Mouse (Mus musculus) CH12.LX (cell line): Measurements from ENCODE around the gene Ccdc80.

Source experiments
- CHD2 ChIP-seq: IDR thresholded peaks from 2 replicates; pipeline ENCODE4 v1.6.1; 2011; ENCODE audit warnings: low read length, improper control_type of control experiment
- CTCF ChIP-seq, 2 experiments: IDR thresholded peaks in 1 of 2; conservative IDR thresholded peaks in 1 of 2; 2 replicates each; pipeline ENCODE4 v1.5.1; 2011 to 2012; ENCODE audit warnings: low read depth in 2 of 2, low read length in 2 of 2, improper control_type of control experiment in 1 of 2, inconsistent platforms in 1 of 2, mild to moderate bottlenecking in 1 of 2, moderate library complexity in 1 of 2
- EP300 ChIP-seq: IDR thresholded peaks from 2 replicates; pipeline ENCODE4 v1.6.1; 2011; ENCODE audit warnings: low read length, improper control_type of control experiment
- ETS1 ChIP-seq: conservative IDR thresholded peaks from 2 replicates; pipeline ENCODE4 v1.6.1; 2012; ENCODE audit warnings: low read depth, mild to moderate bottlenecking, inconsistent platforms, low read length, improper control_type of control experiment, moderate library complexity
- GABPA ChIP-seq: IDR thresholded peaks from 2 replicates; pipeline ENCODE4 v1.6.1; 2012; ENCODE audit warnings: low read depth, low read length, improper control_type of control experiment, inconsistent platforms; ENCODE audit not compliant: insufficient replicate concordance
- MXI1 ChIP-seq: IDR thresholded peaks from 2 replicates; pipeline ENCODE4 v1.6.1; 2011; ENCODE audit warnings: mild to moderate bottlenecking, low read depth, low read length, improper control_type of control experiment
- POLR2A ChIP-seq: IDR thresholded peaks from 2 replicates; pipeline ENCODE4 v1.6.1; 2011; ENCODE audit warnings: low read depth, mild to moderate bottlenecking, improper control_type of control experiment, low read length
- TBP ChIP-seq: conservative IDR thresholded peaks from 2 replicates; pipeline ENCODE4 v1.6.1; 2011; ENCODE audit warnings: low read depth, low read length, improper control_type of control experiment
- USF1 ChIP-seq: IDR thresholded peaks from 2 replicates; pipeline ENCODE4 v1.6.1; 2014; ENCODE audit warnings: low read depth, mild to moderate bottlenecking, inconsistent platforms, low read length, improper control_type of control experiment
- ZC3H11A ChIP-seq: IDR thresholded peaks from 2 replicates; pipeline ENCODE4 v1.6.1; 2012; ENCODE audit warnings: low read depth, mild to moderate bottlenecking, inconsistent platforms, low read length, improper control_type of control experiment

- TF ChIP-seq CTCF (conservative IDR thresholded peaks at IDR 0.05 in 1 of 2, IDR thresholded peaks at IDR 0.05 in 1 of 2; ENCODE audit: low read depth in 2 of 2, low read length in 2 of 2) (no peak), POLR2A (no peak), GABPA (no peak), TBP (no peak), ETS1 (no peak), EP300 (no peak), CHD2 (no peak), USF1 (no peak), ZC3H11A (no peak), MXI1 (no peak)
Measured at GRCm38 (mm10) chr16:45097467-45097866, 4.3 kb downstream of the Ccdc80 start.
